Mouse (Mus musculus): Measurements from ENCODE around the gene Lrp5.

The Lrp5 gene

DNA sequence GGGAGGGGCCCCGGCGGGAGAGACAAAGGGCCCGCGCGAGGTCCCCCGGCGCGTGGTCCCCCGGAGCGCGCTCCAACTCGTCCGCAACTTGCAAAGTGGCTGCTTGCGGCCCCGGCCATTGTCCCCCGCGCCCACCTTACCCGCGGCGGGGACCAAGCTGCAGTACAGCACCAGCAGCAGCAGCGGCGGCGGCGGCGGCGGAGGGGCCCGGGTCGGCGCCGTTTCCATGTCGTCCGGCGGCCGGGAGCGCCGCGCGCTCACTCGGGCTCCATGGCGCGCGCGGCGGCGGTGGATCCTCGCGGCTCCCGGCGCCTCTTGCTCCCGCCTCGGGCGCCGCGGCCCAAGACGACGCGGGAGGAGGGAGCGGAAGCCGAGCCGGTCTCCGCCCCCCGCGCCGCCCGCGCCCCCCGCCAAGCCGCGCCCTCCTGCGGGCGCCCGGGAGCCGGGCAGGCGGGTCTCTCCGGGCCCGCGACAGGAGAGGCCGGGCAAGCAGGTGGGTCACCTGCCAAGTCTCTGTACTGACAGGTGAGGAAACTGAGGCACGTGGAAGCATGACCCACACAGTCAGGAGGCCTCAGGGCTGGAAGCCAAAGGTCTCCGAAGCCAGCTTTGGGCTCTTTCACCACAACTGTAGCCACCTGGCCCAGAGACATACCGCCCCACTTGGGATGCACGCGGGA, at the start of gene Lrp5:
Lrp5 (minus strand) TSS at position 350 of the 680 bp plus-strand sequence.
- peak; percentile 86 for DNase-seq

GRCm38 (mm10) chr19:3736001-3736400, 49.6 kb upstream of the Lrp5 start:
- no peak for DNase-seq

DNA sequence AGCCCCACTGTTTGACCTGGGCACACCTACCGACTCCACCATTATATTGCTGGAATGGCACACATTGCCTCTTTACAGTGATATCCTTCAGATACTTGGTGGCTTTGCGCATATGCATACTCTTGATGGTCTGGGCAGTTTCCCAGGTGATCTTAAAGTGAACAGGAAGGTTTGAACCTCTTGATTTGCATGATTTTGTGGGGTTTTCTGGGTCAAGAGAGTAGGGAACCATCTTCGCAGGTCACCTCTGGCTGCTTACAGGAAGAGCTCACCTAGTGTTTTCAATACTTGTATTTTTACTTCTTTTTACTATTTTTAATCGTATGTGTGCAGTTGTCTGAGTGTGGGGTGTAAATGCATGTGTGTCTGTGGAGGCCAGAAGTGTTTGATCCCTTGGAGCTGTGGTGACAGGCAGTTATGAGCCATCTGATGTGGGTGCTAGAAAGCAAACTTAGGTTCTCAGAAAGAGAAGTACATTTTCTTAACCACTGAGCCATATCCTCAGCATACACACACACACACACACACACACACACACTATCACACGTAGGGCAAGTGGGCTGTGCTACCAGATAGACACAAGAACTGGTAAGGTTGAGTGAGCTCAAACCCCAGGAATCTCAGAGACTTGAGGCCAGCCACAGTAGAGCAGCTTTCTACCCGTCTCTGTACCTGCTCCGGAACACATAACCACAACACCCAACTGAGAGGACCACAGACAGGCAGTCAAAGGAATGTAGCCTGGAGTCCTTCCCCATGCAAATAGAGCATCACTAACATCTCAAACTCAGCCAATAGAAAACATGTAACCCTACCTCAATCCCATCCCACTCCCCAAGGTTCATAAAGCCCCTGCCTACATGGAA, 44.6 kb upstream of the Lrp5 start:
- DNase-seq: no peak

DNA sequence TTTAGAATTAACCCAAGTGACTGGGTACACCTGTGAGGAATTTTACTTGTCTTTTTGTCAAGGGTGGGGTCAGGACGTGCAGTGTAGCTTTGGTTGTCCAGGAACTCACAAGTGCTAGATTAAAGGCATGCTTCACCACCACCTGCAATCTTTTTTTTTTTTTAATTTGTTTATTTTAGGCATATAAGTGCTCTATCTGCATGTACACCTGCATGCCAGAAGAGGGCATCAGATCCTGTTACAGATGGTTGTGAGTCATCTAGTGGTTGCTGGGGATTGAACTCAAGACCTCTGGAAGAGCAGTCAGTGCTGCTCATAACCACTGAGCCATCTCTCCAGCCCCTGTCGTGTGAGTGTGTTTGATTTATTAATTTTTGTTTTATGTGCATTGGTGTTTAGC, 42.5 kb upstream of the Lrp5 start:
- no peak for DNase-seq

DNA sequence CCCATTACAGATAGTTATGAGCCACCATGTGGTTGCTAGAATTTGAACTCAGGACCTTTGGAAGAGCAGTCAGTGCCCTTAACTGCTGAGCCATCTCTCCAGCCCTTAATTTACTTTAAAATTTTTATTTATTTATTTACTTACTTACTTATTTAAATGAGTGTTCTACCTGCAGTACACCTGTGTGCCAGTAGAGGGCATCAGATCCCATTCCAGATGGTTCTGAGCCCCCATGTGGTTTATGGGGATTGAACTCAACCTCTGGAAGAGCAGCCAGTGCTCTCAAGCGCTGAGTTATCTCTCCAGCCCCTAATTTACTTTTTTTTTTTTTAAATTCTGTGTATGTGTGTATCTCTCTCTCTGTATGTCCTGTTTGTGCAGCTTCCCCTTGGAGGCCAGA, 38.4 kb upstream of the Lrp5 start:
- peak; percentile 87 for DNase-seq

- DNase-seq: peak; percentile 56
Measured at GRCm38 (mm10) chr19:3723904-3724303, 37.5 kb upstream of the Lrp5 start.

DNA sequence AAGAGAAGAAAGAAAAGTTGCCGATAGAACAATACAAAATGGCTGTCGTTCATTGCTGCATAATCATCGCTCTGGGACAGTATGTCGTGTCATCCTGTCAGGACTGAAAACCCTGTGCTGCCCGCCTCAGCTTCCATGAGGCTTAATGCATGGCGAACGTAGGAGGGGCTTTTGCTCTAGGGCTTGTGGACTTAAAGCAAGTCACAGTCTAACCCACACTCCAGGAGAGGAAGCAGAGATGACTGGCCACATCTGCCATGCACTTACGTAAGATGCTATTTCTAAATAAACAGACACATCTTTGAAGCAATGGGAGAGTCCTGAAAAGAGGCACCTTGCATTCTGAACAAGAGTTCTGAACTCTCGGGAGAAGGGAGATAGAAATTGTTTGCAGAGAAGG, 36.8 kb upstream of the Lrp5 start:
- DNase-seq: no peak

DNA sequence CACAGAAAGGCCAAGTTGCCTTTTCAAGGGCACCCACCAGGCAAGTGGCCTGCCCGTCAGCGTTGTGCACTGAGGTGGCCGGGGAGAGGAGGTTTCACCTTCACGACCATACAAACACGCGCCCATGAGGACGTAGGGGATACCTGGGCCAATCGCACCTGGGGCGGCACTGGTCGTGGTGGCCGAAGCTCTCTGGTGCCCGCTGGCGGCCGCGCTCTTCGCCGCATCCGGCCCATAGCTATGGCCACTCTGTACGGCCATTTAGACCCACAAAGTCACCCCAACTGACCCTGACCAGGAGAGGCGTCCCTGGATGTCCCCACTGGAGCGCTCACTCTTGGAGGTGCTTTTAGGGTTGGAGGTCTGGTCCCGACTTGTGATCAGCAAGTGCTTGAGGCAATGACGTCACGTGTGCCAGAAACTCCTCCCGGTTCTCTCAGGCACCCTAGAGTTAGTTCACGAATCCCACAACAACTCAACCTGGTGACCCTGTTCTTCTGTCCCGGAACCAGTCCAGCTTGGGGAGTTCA, 33.1 kb upstream of the Lrp5 start:
- DNase-seq: peak; percentile 85

DNA sequence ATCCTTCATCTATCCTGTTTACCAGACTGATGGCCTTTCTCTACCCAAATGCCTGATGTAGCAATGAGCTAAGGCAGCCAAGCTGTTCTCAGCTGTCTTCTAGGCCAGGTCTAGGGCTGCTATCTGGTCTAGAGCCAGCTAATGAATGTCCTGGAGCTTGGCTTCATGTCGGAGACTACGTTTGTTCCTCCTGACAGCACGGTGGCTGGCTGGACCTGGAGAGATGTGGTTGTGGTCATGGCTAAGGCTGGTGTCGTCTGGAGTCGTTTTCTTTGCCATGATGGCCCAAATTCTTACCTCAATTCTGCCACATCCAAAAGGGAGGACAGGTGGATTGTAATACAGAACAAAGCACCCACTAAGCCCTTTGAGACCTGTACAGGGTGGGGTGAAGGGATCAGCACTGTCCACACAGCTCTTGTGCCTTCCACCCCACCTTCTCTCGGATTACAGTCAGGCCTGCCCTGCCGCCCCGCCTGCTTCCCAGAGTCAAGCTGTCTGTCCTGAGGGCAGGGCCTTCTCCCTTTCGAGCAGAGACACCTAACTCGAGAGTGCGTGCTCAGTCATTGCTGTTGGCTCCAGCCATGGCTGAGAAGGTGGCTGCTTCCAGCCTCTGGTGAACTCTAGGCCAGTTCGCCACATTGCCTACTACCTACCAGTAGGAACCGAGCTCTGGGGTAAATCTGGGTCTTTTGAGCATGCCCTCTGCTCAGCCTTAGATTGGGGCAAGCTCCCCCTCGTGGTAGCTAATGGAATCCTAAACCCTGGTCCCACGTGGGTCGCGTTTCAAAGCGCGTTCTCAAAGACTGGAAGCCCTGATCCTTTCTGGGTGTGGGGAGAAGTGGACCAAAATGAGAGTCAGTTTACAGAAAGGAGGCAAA, 32.4 kb upstream of the Lrp5 start:
- DNase-seq: peak; percentile 81

- no peak for DNase-seq
Measured at GRCm38 (mm10) chr19:3714381-3714780, 28.0 kb upstream of the Lrp5 start.

DNA sequence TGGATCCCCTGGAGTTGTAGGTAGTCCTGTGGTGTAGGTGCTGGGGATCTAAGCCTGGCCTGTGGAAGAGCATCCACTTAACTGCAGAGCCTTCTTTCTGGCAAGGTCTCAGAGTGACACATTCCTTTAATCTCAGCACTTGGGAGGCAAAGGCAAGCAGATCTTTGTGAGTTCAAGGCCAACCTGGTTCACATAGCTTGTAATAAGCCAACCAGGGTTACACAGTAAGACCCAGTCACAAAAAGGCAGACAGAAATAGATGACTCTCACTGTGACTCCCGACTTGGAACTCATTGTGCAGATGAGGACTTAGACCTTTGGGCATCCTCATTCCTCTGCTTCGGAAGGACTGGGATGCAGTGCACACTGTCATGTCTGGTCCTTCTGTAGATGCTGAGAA, 24.1 kb upstream of the Lrp5 start:
- DNase-seq: no peak

DNA sequence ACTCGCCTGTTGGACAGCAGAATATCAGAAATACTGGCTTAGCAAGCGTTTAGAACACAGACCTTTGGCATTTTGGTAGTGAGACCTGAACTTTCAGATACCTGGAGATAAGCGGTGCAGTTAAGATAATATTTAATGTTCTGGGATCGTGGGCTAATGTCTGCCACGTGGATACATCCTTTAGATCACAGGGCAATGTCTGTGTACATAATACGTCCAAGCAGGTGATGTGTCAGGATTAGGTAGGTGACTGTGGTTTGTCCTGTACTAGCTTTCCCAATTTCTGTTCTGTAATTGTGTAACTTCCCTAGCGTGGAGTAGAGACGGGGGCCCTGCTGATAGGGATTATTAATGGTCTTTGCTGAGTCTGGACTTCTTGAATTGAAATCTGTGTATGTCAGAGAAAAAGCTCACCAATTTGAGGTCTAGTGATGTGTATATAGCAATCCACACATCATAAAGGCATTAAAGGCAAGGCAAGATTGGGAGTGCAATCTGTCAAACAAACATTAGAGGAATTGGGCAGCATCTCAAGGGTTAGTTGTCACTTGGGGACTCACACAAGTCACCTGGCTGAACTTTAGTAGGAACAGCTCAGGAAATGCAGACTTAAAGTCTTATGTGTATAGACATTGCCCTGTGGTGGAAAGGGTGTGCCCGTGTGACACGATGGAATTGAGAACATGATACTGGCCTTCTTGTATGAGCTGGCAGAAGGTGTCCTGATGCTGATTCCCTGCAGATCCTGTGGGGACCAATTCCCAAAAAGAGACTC, 22.8 kb upstream of the Lrp5 start:
- DNase-seq: no peak

DNA sequence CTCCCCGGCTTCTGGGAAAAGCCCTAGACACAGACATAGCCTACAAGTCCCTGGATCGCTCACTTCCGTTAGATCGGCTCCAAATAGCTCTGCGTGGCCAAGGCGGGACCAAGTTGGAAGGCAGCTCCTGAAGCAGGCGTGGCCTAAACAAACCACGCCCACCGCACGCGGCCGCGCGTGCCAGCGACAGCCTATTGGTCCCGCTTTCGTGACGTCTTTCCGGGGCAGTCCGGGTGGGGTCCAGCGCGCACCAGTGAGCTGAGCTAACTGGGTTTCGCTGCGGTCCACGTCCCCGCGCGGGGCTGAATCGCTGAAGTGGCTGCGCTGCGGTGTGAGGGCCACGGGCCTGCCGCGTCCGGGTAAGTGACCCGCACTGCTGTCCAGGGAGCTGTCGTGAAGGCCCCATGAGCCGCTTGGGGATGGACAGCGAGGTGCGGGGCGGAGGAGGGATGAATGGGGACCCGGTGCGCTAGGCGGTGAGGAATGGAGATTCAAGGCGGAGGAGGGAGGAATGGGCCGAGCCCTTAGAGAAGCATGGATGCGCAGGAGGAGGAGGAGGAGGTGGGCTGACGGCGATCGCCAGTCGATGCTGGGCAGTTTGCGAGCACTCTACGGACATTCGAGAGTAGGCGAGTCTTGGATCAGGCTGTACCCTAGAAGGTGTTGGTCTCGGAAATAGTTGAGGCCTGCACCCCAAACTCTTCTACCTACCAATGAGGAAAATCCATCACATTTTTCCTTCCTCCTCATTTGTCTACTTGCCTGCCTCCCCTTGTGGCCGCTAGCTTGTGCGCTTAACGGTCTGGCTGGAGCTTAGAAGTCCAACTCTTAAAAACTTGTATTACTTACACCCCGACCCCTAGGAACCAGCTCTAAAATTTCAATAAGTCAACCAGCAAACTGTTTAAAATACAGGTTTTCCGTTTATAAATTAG, 22.0 kb upstream of the Lrp5 start, which contains the start of gene 1810055G02Rik:
1810055G02Rik (plus strand) TSS at position 216 of the 935 bp plus-strand sequence.
- DNase-seq: peak; percentile 99

- DNase-seq: no peak
Measured at GRCm38 (mm10) chr19:3707553-3707952, 21.2 kb upstream of the Lrp5 start.

GRCm38 (mm10) chr19:3706258-3706657, 19.9 kb upstream of the Lrp5 start:
- no peak for DNase-seq

DNA sequence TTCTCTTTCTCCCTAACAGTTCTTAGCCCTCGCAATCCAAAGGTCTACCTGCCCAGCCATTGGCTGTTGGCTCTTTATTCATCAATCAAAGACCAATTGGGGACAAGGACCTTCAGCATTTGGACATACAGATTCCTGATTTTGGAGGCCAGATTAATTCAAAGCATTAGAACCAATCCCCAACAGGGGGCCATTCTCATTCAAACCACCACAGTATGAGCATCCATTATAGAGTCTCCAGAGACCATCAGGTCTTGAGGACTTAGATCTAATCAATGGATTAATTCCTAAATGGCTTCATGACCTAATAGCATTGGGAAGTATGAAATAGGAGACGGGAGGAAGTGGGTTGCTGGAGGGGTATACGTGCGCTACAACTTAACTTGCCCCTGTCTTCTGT, 16.1 kb upstream of the Lrp5 start:
- DNase-seq: no peak

GRCm38 (mm10) chr19:3699508-3700438, 13.4 kb upstream of the Lrp5 start:
- peak; percentile 86 for DNase-seq

- DNase-seq: no peak
Measured at GRCm38 (mm10) chr19:3698035-3698434, 11.7 kb upstream of the Lrp5 start.

DNA sequence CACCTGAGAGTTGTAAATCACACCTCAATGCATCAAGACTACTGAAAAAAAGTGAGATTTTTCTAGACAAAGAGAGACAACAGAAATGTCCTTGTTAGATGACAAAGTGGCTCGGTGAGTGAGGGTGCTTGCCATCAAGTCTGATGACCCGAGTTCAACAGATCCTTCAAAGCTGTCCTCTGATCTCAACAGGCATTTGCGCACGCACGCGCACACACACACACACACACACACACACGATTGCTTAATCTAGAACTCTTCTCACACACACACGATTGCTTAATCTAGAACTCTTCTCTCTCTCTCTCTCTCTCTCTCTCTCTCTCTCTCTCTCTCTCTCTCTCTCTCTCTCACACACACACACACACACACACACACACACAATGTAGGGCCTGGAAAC, 9.6 kb upstream of the Lrp5 start:
- DNase-seq: no peak

DNA sequence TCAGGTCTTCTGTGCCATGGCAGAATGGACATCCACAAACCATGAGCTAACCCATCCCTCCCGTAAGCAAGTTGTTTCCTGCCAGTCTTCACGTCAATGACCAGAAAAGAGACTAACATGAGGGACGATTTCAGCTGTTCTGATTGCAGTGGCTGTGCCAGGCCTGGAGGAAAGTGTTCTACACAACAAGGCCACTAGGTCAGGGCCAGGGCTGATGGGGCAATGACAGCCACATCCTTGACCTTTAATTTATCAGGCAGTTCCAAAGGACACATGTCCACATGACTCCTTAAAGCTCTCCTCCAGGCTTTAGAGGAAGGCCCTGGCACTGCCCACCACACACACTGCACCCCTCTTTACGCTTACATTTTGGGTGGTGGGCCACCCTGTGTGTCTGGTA, 9.1 kb upstream of the Lrp5 start:
- no peak for DNase-seq
